Mouse (Mus musculus) MEL (cell line): ENCODE measurements around the gene Gm5901. TPM values are rescaled to one million over a fixed set of nuclear protein-coding genes. Genes with fewer than 3 reads are reported as not detected.

Source experiments
- DNase-seq: peaks from one replicate; pipeline ENCODE4 v3.0.0; 2011; ENCODE audit warnings: low read depth, low spot score
- H3K27ac ChIP-seq: 2 replicates; pipeline ENCODE4 v1.5.1; 2012; ENCODE audit warnings: low read depth, mild to moderate bottlenecking, control low read depth, low read length, moderate library complexity; ENCODE audit not compliant: control insufficient read depth
- H3K27me3 ChIP-seq, 2 experiments: fragments of 150-350 bp in 1 of 2; sonication (generic) in 1 of 2; 2 replicates each; pipeline ENCODE4 v1.6.1; 2012; ENCODE audit warnings: low read length in 2 of 2, mild to moderate bottlenecking in 2 of 2, improper control_type of control experiment in 1 of 2, moderate library complexity in 1 of 2; ENCODE audit not compliant: insufficient read depth in 2 of 2, control insufficient read depth in 1 of 2
- H3K36me3 ChIP-seq, 2 experiments: 2 replicates each; pipeline ENCODE4 v1.6.1; 2012 to 2014; ENCODE audit warnings: low read length in 2 of 2, improper control_type of control experiment in 1 of 2, inconsistent platforms in 1 of 2, mild to moderate bottlenecking in 1 of 2; ENCODE audit not compliant: insufficient read depth in 2 of 2, control insufficient read depth in 1 of 2
- H3K4me1 ChIP-seq, 2 experiments: fragments of 150-350 bp in 1 of 2; sonication (generic) in 1 of 2; 2 replicates each; pipeline ENCODE4 v1.6.1; 2012; ENCODE audit warnings: low read length in 2 of 2, improper control_type of control experiment in 1 of 2, mild to moderate bottlenecking in 1 of 2; ENCODE audit not compliant: insufficient read depth in 2 of 2, control insufficient read depth in 1 of 2
- H3K4me3 ChIP-seq, 2 experiments: fragments of 150-350 bp in 1 of 2; sonication (generic) in 1 of 2; 2 replicates each; pipeline ENCODE4 v1.5.1; 2012; ENCODE audit warnings: low read depth in 2 of 2, low read length in 2 of 2, mild to moderate bottlenecking in 2 of 2, moderate library complexity in 2 of 2, control low read depth in 1 of 2, improper control_type of control experiment in 1 of 2; ENCODE audit not compliant: control insufficient read depth in 1 of 2, insufficient read depth in 1 of 2
- H3K79me2 ChIP-seq: 2 replicates; pipeline ENCODE4 v1.6.1; 2012; ENCODE audit warnings: mild to moderate bottlenecking, low read length, moderate library complexity; ENCODE audit not compliant: control insufficient read depth, poor library complexity, insufficient read depth
- H3K9ac ChIP-seq: 2 replicates; pipeline ENCODE4 v1.6.1; 2012; ENCODE audit warnings: low read depth, mild to moderate bottlenecking, control low read depth, low read length, moderate library complexity; ENCODE audit not compliant: control insufficient read depth, poor library complexity, severe bottlenecking
- H3K9me3 ChIP-seq: fragments of 150-350 bp; sonication (generic); replicated peaks from 2 replicates; pipeline ENCODE4 v1.6.1; 2012; ENCODE audit warnings: mild to moderate bottlenecking, low read length, improper control_type of control experiment, moderate library complexity; ENCODE audit not compliant: insufficient read depth
- BHLHE40 ChIP-seq: IDR thresholded peaks from 2 replicates; pipeline ENCODE4 v1.6.1; 2012; ENCODE audit warnings: low read depth, mild to moderate bottlenecking, inconsistent platforms, low read length, improper control_type of control experiment, borderline replicate concordance
- CHD1 ChIP-seq: IDR thresholded peaks from 2 replicates; pipeline ENCODE4 v1.6.1; 2012; ENCODE audit warnings: low read depth, mild to moderate bottlenecking, inconsistent platforms, low read length, improper control_type of control experiment
- CHD2 ChIP-seq: IDR thresholded peaks from 2 replicates; pipeline ENCODE4 v1.6.1; 2011; ENCODE audit warnings: low read length, improper control_type of control experiment
- CTCF ChIP-seq, 3 experiments: IDR thresholded peaks in 2 of 3; conservative IDR thresholded peaks in 1 of 3; 2 replicates each; pipeline ENCODE4 v1.5.1; 2011 to 2012; ENCODE audit warnings: low read length in 3 of 3, low read depth in 2 of 3, mild to moderate bottlenecking in 2 of 3, improper control_type of control experiment in 1 of 3, inconsistent platforms in 1 of 3, mixed read lengths in 1 of 3, moderate library complexity in 1 of 3; ENCODE audit not compliant: control insufficient read depth in 1 of 3, insufficient read depth in 1 of 3, poor library complexity in 1 of 3, severe bottlenecking in 1 of 3
- EP300 ChIP-seq, 2 experiments: IDR thresholded peaks; 2 replicates each; pipeline ENCODE4 v1.6.1; 2011; ENCODE audit warnings: improper control_type of control experiment in 2 of 2, low read length in 2 of 2, low read depth in 1 of 2, mild to moderate bottlenecking in 1 of 2
- GABPA ChIP-seq: IDR thresholded peaks from 2 replicates; pipeline ENCODE4 v1.6.1; 2012; ENCODE audit warnings: low read depth, mild to moderate bottlenecking, inconsistent platforms, low read length, improper control_type of control experiment, moderate library complexity
- GATA1 ChIP-seq: IDR thresholded peaks from 2 replicates; pipeline ENCODE4 v1.6.1; 2011; ENCODE audit warnings: low read depth, low read length, improper control_type of control experiment
- HCFC1 ChIP-seq: IDR thresholded peaks from 2 replicates; pipeline ENCODE4 v1.6.1; 2012; ENCODE audit warnings: low read depth, mild to moderate bottlenecking, inconsistent platforms, low read length, improper control_type of control experiment, moderate library complexity
- KAT2A ChIP-seq: conservative IDR thresholded peaks from 2 replicates; pipeline ENCODE4 v1.6.1; 2012; ENCODE audit warnings: low read depth, low read length, improper control_type of control experiment, inconsistent platforms
- MAFK ChIP-seq: IDR thresholded peaks from 2 replicates; pipeline ENCODE4 v1.6.1; 2011; ENCODE audit warnings: low read depth, mild to moderate bottlenecking, low read length, improper control_type of control experiment, borderline replicate concordance
- MAX ChIP-seq: IDR thresholded peaks from 2 replicates; pipeline ENCODE4 v1.6.1; 2011; ENCODE audit warnings: low read length, improper control_type of control experiment
- MAZ ChIP-seq: IDR thresholded peaks from 2 replicates; pipeline ENCODE4 v1.6.1; 2012; ENCODE audit warnings: low read depth, mild to moderate bottlenecking, inconsistent platforms, low read length, improper control_type of control experiment
- MEF2A ChIP-seq: IDR thresholded peaks from 2 replicates; pipeline ENCODE4 v1.6.1; 2014; ENCODE audit warnings: low read depth, mild to moderate bottlenecking, inconsistent platforms, low read length, improper control_type of control experiment; ENCODE audit not compliant: poor library complexity, insufficient replicate concordance, severe bottlenecking; ENCODE audit errors: extremely low read depth
- MYB ChIP-seq: IDR thresholded peaks from 2 replicates; pipeline ENCODE4 v1.6.1; 2011; ENCODE audit warnings: mild to moderate bottlenecking, low read depth, low read length, improper control_type of control experiment
- NELFE ChIP-seq: IDR thresholded peaks from 2 replicates; pipeline ENCODE4 v1.6.1; 2011; ENCODE audit warnings: low read depth, low read length, improper control_type of control experiment
- POLR2AphosphoS2 ChIP-seq: IDR thresholded peaks from 2 replicates; pipeline ENCODE4 v1.6.1; 2011; ENCODE audit warnings: low read length, improper control_type of control experiment
- RAD21 ChIP-seq: IDR thresholded peaks from 2 replicates; pipeline ENCODE4 v1.6.1; 2011; ENCODE audit warnings: mild to moderate bottlenecking, low read depth, low read length, improper control_type of control experiment
- RCOR1 ChIP-seq: IDR thresholded peaks from 2 replicates; pipeline ENCODE4 v1.6.1; 2012; ENCODE audit warnings: low read depth, mild to moderate bottlenecking, inconsistent platforms, low read length, improper control_type of control experiment
- SIN3A ChIP-seq: IDR thresholded peaks from 2 replicates; pipeline ENCODE4 v1.6.1; 2012; ENCODE audit warnings: low read length, improper control_type of control experiment, inconsistent platforms
- SMC3 ChIP-seq: IDR thresholded peaks from 2 replicates; pipeline ENCODE4 v1.6.1; 2011; ENCODE audit warnings: low read depth, low read length, improper control_type of control experiment
- TAL1 ChIP-seq: IDR thresholded peaks from 2 replicates; pipeline ENCODE4 v1.6.1; 2012; ENCODE audit warnings: mild to moderate bottlenecking, inconsistent platforms, low read length, moderate library complexity, mixed read lengths
- TCF12 ChIP-seq: IDR thresholded peaks from 2 replicates; pipeline ENCODE4 v1.6.1; 2014; ENCODE audit warnings: low read depth, mild to moderate bottlenecking, inconsistent platforms, low read length, improper control_type of control experiment, moderate library complexity
- UBTF ChIP-seq: IDR thresholded peaks from 2 replicates; pipeline ENCODE4 v1.6.1; 2012; ENCODE audit warnings: low read depth, mild to moderate bottlenecking, inconsistent platforms, low read length, improper control_type of control experiment, moderate library complexity, borderline replicate concordance; ENCODE audit not compliant: insufficient read depth
- ZC3H11A ChIP-seq: IDR thresholded peaks from 2 replicates; pipeline ENCODE4 v1.6.1; 2012; ENCODE audit warnings: low read depth, mild to moderate bottlenecking, inconsistent platforms, low read length, improper control_type of control experiment
- ZMIZ1 ChIP-seq: IDR thresholded peaks from 2 replicates; pipeline ENCODE4 v1.6.1; 2012; ENCODE audit warnings: low read depth, mild to moderate bottlenecking, inconsistent platforms, low read length, improper control_type of control experiment, moderate library complexity
- ZNF384 ChIP-seq: IDR thresholded peaks from 2 replicates; pipeline ENCODE4 v1.6.1; 2012; ENCODE audit warnings: low read depth, mild to moderate bottlenecking, inconsistent platforms, low read length, improper control_type of control experiment
- polyA plus RNA-seq, 2 experiments: library from polyadenylated mRNA; stranded (reverse) in 1 of 2; unstranded in 1 of 2; fragments of >175 nt in 1 of 2; fragments of >200 nt in 1 of 2; gene quantifications; 2 replicates each; pipeline versions ENCODE4 v1.2.1 to v1.2.4; 2012; ENCODE audit warnings: low replicate concordance in 2 of 2, low read depth in 1 of 2; ENCODE audit not compliant: insufficient read length in 2 of 2, insufficient read depth in 1 of 2, missing spikeins in 1 of 2
- total RNA-seq: library from RNA; depleted of rRNA; stranded (reverse); fragments of 300-350 nt; gene quantifications from 2 replicates; pipeline ENCODE4 v1.2.3, GENCODE M21; 2012

The Gm5901 gene
- total and polyA plus RNA-seq, 3 experiments = 0.31 to 1.7 TPM; not detected in 1

GRCm38 (mm10) chr7:105418106-105418505, 43.3 kb downstream of the Gm5901 start:
- no peaks in the 10 kb centered on the region for H3K4me1 ChIP-seq
- H3K36me3 ChIP-seq = no peaks in the 10 kb centered on the region
- no peaks in the 10 kb centered on the region for H3K79me2 ChIP-seq
- H3K9ac ChIP-seq = no peak overlapping the region
- DNase-seq = no peak
- H3K27ac ChIP-seq = no peak overlapping the region
- H3K4me3 ChIP-seq = no peak overlapping the region
- TF ChIP-seq POLR2AphosphoS2 = no peak
- TF ChIP-seq MAX = no peak
- TF ChIP-seq CHD2 = no peak
- TF ChIP-seq SMC3 = no peak
- no peak for TF ChIP-seq TCF12
- no peak for TF ChIP-seq BHLHE40
- no peak for TF ChIP-seq MYB
- TF ChIP-seq GABPA = no peak
- no peak for TF ChIP-seq CHD1
- no peak for TF ChIP-seq GATA1
- no peak for TF ChIP-seq ZC3H11A
- no peak for TF ChIP-seq HCFC1
- peaks cover 0 to 2% of the 10 kb centered on the region in 2 experiments; a peak in 1 of 4 replicates for H3K27me3 ChIP-seq
- no peaks in the 10 kb centered on the region for H3K9me3 ChIP-seq

GRCm38 (mm10) chr7:105420903-105421302, 46.1 kb downstream of the Gm5901 start:
- no peak for DNase-seq
- no peaks in the 10 kb centered on the region for H3K36me3 ChIP-seq
- no peaks in the 10 kb centered on the region for H3K79me2 ChIP-seq
- no peak overlapping the region for H3K9ac ChIP-seq
- H3K27me3 ChIP-seq = peaks cover 0 to 2% of the 10 kb centered on the region in 2 experiments; a peak in 1 of 4 replicates
- no peaks in the 10 kb centered on the region for H3K9me3 ChIP-seq
- H3K27ac ChIP-seq = no peak overlapping the region
- TF ChIP-seq CHD1 (no peak), CTCF (IDR thresholded peaks at IDR 0.05 in 2 of 3, conservative IDR thresholded peaks at IDR 0.05 in 1 of 3; ENCODE audit: control insufficient read depth in 1 of 3, insufficient read depth in 1 of 3, low read depth in 2 of 3, low read length in 3 of 3, poor library complexity in 1 of 3, severe bottlenecking in 1 of 3) (no peak), ZNF384 (no peak), POLR2AphosphoS2 (no peak), RAD21 (no peak), TAL1 (no peak), MEF2A (no peak), NELFE (no peak), KAT2A (no peak), SMC3 (no peak), MAFK (no peak), ZMIZ1 (no peak), UBTF (no peak), SIN3A (no peak), GATA1 (no peak), RCOR1 (no peak), MAZ (no peak), GABPA (no peak), EP300 (IDR thresholded peaks at IDR 0.05; ENCODE audit: low read depth in 1 of 2, low read length in 2 of 2) (no peak)
- no peak overlapping the region for H3K4me3 ChIP-seq
- H3K4me1 ChIP-seq = no peaks in the 10 kb centered on the region
